Mouse (Mus musculus) kidney, postnatal 0 days (tissue): ENCODE results near the gene Gucy2e. TPM values are rescaled to one million over a fixed set of nuclear protein-coding genes. Genes with fewer than 3 reads are reported as not detected.

Experiments
- ATAC-seq: fragments of 200-750 bp; cut with Nextera tagmentation; replicated peaks from 2 replicates; pipeline ENCODE4 v1.8.0; 2017; ENCODE audit warnings: low read depth, moderate number of reproducible peaks, moderate TSS enrichment, moderate library complexity; ENCODE audit not compliant: low FRiP score
- DNase-seq: peaks from one replicate; pipeline ENCODE4 v3.0.0-alpha.2; 2016; ENCODE audit warnings: low spot score
- H3K27ac ChIP-seq: fragments of 300-500 bp; sonication (generic); 2 replicates; pipeline ENCODE4 v1.5.1; 2014; ENCODE audit warnings: mild to moderate bottlenecking
- H3K27me3 ChIP-seq: fragments of 300-500 bp; sonication (generic); 2 replicates; pipeline ENCODE4 v1.6.1; 2014; ENCODE audit warnings: low read length, mixed read lengths; ENCODE audit not compliant: insufficient read depth
- H3K36me3 ChIP-seq: fragments of 300-500 bp; sonication (generic); 2 replicates; pipeline ENCODE4 v1.6.1; 2014; ENCODE audit warnings: low read length, mixed read lengths; ENCODE audit not compliant: insufficient read depth
- H3K4me1 ChIP-seq: fragments of 300-500 bp; sonication (generic); replicated peaks from 2 replicates; pipeline ENCODE4 v1.6.1; 2014; ENCODE audit warnings: antibody characterized with exemption, low read length, mixed read lengths; ENCODE audit not compliant: insufficient read depth
- H3K4me2 ChIP-seq: fragments of 300-500 bp; sonication (generic); 2 replicates; pipeline ENCODE4 v1.6.1; 2014; ENCODE audit warnings: mild to moderate bottlenecking, low read length, moderate library complexity, mixed read lengths
- H3K4me3 ChIP-seq: fragments of 300-500 bp; sonication (generic); replicated peaks from 2 replicates; pipeline ENCODE4 v1.5.1; 2014; ENCODE audit warnings: low read depth, low read length
- H3K9ac ChIP-seq: fragments of 300-500 bp; sonication (generic); 2 replicates; pipeline ENCODE4 v1.6.1; 2014; ENCODE audit warnings: low read depth, low read length
- H3K9me3 ChIP-seq: fragments of 300-500 bp; sonication (generic); replicated peaks from 2 replicates; pipeline ENCODE4 v1.6.1; 2016; ENCODE audit warnings: low read length, inconsistent platforms, mixed read lengths
- CTCF ChIP-seq: IDR thresholded peaks from 2 replicates; pipeline ENCODE4 v1.5.1; 2016; ENCODE audit warnings: antibody characterized with exemption, low read depth, mild to moderate bottlenecking, moderate library complexity
- WGBS: fragments of 180-500 bp; shearing (Covaris S2); extraction: QIAGEN DNeasy Blood & Tissue Kit; methylation state at CpG from one replicate; pipeline ENCODE4 v1.1.7; 2014; 5-methylcytosine and 5-hydroxymethylcytosine counted together
- polyA plus RNA-seq: library from polyadenylated mRNA; unstranded; fragments of >200 nt; fragmentation: Nextera tagmentation; extraction: Ambion mirVana; gene quantifications from 2 replicates; pipeline ENCODE4 v1.2.1, GENCODE M21; 2015

Gene Gucy2e
- 0.13 and 0.24 TPM in 2 replicates for polyA plus RNA-seq

DNA sequence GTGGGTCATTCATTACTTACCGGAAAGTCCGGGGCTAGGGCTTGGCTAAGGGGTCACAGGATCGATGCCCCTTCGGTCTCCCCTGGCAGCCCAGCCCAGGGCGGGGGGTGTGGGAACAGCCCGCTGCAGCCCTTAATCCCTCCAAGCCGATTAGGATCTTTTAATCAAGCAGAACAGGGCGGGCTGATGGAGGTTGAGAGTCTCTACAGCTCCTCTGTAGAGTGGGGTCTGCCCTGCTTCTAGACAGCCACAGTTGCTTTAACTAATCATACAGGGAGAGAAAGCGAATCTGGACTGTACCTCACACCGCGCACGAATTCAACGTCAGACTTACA lies at the start of gene Gucy2e:
TSS of gene Gucy2e (minus strand) at position 111 of the 335 bp plus-strand sequence.
- H3K9me3 ChIP-seq: no peaks in the 10 kb centered on the region
- TF ChIP-seq CTCF: no peak
- peak within 1 kb of the TSS; percentile 60 for H3K27ac ChIP-seq
- H3K9ac ChIP-seq: peak within 1 kb of the TSS; percentile 56
- H3K4me3 ChIP-seq: peak within 1 kb of the TSS; percentile 36
- peak within 1 kb of the TSS; percentile 77 for H3K4me2 ChIP-seq
- DNase-seq (no peak), ATAC-seq (no peak)
- H3K36me3 ChIP-seq: no peaks in the 10 kb centered on the region
- H3K27me3 ChIP-seq: 0 out of 2 replicates have a peak, but pooled peaks cover 5% of the 10 kb centered on the region
- 36% methylated on average over 13 of the region's 13 CpGs for WGBS
- peaks cover 6% of the 10 kb centered on the region; the same call in 1 of the 2 replicates for H3K4me1 ChIP-seq

DNA sequence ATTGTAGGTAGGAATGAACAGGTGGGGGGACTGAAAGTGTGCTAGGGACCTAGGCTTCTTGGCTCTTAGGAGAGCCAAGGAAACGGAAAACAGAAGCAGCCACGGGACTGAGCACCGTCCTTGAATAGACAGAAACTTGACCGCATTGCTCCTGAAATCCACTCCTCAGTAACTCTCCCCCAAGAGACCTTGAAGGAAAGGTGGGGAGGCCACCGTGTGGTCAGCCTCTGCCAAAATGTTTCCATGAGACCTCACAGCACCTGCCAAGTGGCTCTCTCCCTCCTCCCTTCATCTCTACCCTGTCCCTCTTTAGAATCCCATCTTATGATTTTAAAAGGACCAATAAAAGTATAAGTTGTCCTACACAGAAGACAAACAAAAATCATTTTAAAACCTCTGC lies 40.4 kb upstream of the Gucy2e start:
- 63% methylated on average over 5 of the region's 5 CpGs for WGBS
- H3K4me3 ChIP-seq: no peak overlapping the region
- no peaks in the 10 kb centered on the region for H3K27me3 ChIP-seq
- no peaks in the 10 kb centered on the region for H3K9me3 ChIP-seq
- no peak overlapping the region for H3K27ac ChIP-seq
- no peak for TF ChIP-seq CTCF
- H3K36me3 ChIP-seq: no peaks in the 10 kb centered on the region
- DNase-seq: no peak
- ATAC-seq: no peak
- H3K4me2 ChIP-seq: no peak overlapping the region
- H3K9ac ChIP-seq: no peak overlapping the region
- no peaks in the 10 kb centered on the region for H3K4me1 ChIP-seq

DNA sequence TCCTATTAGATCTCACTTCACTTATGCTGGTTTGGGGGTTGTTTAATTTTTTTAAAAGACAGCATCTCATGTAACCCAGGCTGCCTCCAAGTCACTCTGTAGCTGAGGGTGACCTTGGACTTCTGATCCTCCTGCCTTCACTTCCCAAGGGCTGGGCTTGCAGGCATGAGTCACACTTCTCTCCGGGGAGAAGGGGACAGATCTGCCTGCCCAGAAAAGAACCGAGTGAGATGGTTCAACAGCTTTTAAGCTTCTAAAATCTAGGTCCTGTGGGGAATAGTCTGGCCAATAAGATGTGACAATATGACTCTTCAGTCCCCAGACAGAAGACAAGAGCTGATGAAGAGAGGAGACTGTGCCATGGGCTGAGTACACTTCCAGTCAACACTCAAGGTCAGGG lies 39.2 kb upstream of the Gucy2e start:
- no peak overlapping the region for H3K4me2 ChIP-seq
- H3K4me3 ChIP-seq: no peak overlapping the region
- WGBS: 45% methylated on average over 2 of the region's 2 CpGs
- no peaks in the 10 kb centered on the region for H3K9me3 ChIP-seq
- H3K36me3 ChIP-seq: no peaks in the 10 kb centered on the region
- H3K27me3 ChIP-seq: no peaks in the 10 kb centered on the region
- DNase-seq (no peak), ATAC-seq (no peak)
- H3K4me1 ChIP-seq: no peaks in the 10 kb centered on the region
- no peak overlapping the region for H3K27ac ChIP-seq
- H3K9ac ChIP-seq: no peak overlapping the region
- no peak for TF ChIP-seq CTCF

DNA sequence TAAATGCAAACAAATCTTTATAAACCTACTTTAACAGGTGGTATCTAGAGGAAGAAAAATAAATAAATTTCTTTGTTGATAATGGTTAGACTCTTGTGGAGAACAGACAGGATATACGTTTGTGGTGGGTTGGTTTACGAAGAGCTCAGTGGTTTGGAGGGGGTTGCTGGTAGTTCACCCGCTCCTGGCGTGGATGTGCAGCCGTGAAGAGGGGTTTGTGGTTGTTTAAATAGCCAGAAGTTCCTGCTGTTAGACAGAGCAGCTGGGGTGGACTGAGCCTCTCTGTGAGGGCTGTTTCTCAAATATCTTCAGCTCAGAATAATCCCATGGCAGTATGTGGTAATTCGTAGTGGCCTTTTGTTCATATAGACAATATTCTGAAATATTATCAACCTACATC lies 38.8 kb upstream of the Gucy2e start:
- ATAC-seq (no peak), DNase-seq (no peak)
- H3K27me3 ChIP-seq: no peaks in the 10 kb centered on the region
- no peak for TF ChIP-seq CTCF
- no peaks in the 10 kb centered on the region for H3K36me3 ChIP-seq
- H3K4me2 ChIP-seq: no peak overlapping the region
- no peak overlapping the region for H3K27ac ChIP-seq
- H3K9me3 ChIP-seq: no peaks in the 10 kb centered on the region
- H3K9ac ChIP-seq: no peak overlapping the region
- no peak overlapping the region for H3K4me3 ChIP-seq
- 80% methylated on average over 6 of the region's 6 CpGs for WGBS
- H3K4me1 ChIP-seq: no peaks in the 10 kb centered on the region

DNA sequence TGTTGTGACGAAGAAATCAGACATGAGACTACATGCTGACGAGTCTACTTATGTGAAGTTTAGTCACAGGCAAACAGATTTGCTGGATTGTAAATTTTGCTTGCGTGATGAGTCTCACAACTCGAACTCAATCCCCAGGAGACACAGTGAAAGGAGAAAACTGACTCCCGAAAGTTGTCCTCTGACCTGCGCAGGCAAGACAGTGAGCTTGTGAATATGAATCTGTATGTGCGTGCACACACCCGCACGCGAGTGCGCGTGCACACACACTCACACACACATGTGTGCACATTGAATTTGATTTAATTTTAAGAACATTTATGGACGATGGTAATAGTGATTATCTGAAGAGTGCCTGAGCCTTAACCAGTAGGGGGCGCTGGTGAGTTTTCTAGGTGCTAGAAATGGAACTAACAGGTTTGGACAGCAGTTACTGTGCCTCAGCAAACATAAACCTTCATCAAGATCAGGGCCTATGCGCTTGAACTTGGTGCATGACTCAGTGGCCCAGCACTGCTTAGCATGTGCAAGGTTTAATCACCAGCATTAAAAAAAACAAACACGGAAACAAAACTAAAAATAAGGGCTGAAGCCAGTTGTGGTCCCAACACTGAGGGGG lies 35.4 kb upstream of the Gucy2e start:
- H3K36me3 ChIP-seq: no peaks in the 10 kb centered on the region
- H3K4me2 ChIP-seq: no peak overlapping the region
- H3K9me3 ChIP-seq: no peaks in the 10 kb centered on the region
- WGBS: 40% methylated on average over 16 of the region's 16 CpGs
- ATAC-seq: no peak
- peak; percentile 90 for DNase-seq
- no peak overlapping the region for H3K27ac ChIP-seq
- H3K9ac ChIP-seq: no peak overlapping the region
- no peaks in the 10 kb centered on the region for H3K4me1 ChIP-seq
- H3K27me3 ChIP-seq: no peaks in the 10 kb centered on the region
- H3K4me3 ChIP-seq: no peak overlapping the region
- TF ChIP-seq CTCF: peak; percentile 91

DNA sequence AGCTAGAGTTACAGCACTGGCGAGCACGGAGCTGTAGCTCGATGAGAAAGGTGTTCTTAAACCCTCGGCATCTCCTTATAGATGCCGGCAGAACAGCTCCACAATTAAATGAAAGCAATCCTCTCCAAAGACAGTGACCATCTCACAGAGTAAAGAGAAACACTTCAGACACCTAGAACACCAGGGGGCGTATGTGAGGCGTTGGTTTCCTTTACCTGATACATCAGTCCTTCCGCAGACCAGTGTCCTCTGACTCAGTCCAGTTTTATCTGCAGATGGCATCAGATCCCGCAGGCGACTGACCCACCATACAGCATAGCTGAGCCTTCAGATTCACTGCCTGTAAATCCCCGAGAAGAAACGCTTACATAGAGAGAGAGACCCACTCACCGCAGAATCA lies 32.7 kb upstream of the Gucy2e start:
- H3K4me1 ChIP-seq: no peaks in the 10 kb centered on the region
- H3K4me2 ChIP-seq: no peak overlapping the region
- no peak overlapping the region for H3K4me3 ChIP-seq
- TF ChIP-seq CTCF: peak; percentile 86
- 14% methylated on average over 13 of the region's 13 CpGs for WGBS
- H3K27ac ChIP-seq: no peak overlapping the region
- H3K9ac ChIP-seq: no peak overlapping the region
- no peaks in the 10 kb centered on the region for H3K9me3 ChIP-seq
- H3K27me3 ChIP-seq: no peaks in the 10 kb centered on the region
- no peaks in the 10 kb centered on the region for H3K36me3 ChIP-seq
- peak; percentile 84 for DNase-seq
- no peak for ATAC-seq

DNA sequence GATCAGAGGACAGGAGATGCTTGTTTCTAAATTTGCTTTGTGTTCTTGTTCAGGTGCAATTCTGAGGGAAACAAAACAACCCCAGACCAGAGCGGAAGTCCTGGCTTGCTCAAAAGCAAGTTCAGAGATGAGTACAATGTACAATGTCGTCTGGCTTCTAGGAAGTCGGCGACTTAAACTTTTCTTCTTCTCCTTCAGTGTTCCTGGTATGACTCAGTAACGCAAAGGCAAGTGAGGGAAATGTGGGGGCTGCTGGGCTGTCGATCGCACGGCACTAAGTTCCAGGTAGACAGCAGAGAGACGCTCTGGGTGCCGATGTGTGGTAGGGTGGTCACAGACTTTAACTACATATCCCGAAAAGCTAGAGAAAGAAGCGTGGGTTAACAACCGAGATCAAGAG lies 31.3 kb upstream of the Gucy2e start:
- DNase-seq (no peak), ATAC-seq (no peak)
- Histone ChIP-seq H3K4me3 (no peak overlapping the region), H3K36me3 (no peaks in the 10 kb centered on the region), H3K9me3 (no peaks in the 10 kb centered on the region), H3K4me1 (no peaks in the 10 kb centered on the region), H3K27me3 (no peaks in the 10 kb centered on the region), H3K27ac (no peak overlapping the region), H3K4me2 (no peak overlapping the region), H3K9ac (no peak overlapping the region)
- 82% methylated on average over 13 of the region's 13 CpGs for WGBS
- no peak for TF ChIP-seq CTCF
